Mouse (Mus musculus): Measurements from ENCODE around the gene Rab20.

DNA sequence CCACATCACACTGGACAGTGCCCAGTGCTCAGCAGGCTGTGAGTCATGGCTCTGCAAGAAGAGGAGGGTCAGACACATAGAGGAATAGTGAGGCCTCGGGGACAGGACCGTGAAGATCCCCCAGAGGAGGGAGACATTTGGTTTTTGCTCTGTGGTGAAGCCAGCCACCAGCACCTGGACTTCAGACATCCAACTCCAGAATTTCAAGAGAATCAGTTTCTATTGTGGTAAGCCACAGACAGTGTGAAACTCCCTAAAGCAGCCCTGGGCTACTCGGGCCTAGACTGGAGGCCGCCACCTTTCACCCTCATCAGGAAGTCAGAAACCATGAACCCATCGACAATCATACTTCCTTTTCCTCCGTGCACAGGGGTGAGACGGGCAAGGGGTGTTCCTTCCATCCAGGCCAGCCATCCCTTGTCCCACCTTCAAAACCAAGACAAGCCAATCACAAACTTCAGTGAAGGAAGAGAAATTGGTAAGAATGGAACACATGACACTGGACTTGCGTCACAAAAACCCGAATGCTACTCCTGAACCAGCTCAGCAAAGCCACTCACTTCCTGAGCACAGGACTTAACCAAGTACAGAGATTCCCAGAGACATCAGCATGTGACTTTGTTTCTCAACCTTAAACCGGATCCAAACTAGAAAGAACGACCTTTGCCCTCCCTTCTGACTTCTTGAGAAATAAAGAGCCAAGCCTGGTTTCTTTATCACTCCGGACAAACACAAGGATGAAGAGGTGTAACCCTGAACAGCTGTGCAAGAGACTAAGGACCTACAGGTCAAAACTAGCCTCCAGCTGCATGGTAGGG lies 14.4 kb downstream of the Rab20 start:
- TF ChIP-seq POLR2A (IDR thresholded peaks at IDR 0.05; ENCODE audit: insufficient read depth, low read length), result no peak
- no peak for TF ChIP-seq CTCF (IDR thresholded peaks at IDR 0.05; ENCODE audit: low read depth, low read length)
- no peak for TF ChIP-seq EP300 (IDR thresholded peaks at IDR 0.05; ENCODE audit: insufficient read depth, low read depth, low read length)
